Mouse (Mus musculus) intestine, embryonic 15.5 days (tissue): ENCODE results near the gene Wdr63. TPM values are rescaled to one million over a fixed set of nuclear protein-coding genes. Genes with fewer than 3 reads are reported as not detected.
A peak's percentile ranks its signal among the peaks of the same experiment; 100 is the strongest.

ENCODE experiments used
- ATAC-seq: fragments of 200-750 bp; cut with Nextera tagmentation; 2 replicates; pipeline ENCODE4 v1.8.0; 2017; ENCODE audit warnings: moderate TSS enrichment, moderate library complexity
- H3K27ac ChIP-seq: fragments of 300-500 bp; sonication (generic); 2 replicates; pipeline ENCODE4 v1.5.1; 2015; ENCODE audit warnings: mild to moderate bottlenecking, inconsistent platforms
- H3K27me3 ChIP-seq: fragments of 300-500 bp; sonication (generic); replicated peaks from 2 replicates; pipeline ENCODE4 v1.6.1; 2015; ENCODE audit warnings: inconsistent platforms
- H3K36me3 ChIP-seq: fragments of 300-500 bp; sonication (generic); 2 replicates; pipeline ENCODE4 v1.6.1; 2015; ENCODE audit warnings: inconsistent platforms
- H3K4me1 ChIP-seq: fragments of 300-500 bp; sonication (generic); replicated peaks from 2 replicates; pipeline ENCODE4 v1.6.1; 2015; ENCODE audit warnings: inconsistent platforms
- H3K4me2 ChIP-seq: fragments of 300-500 bp; sonication (generic); replicated peaks from 2 replicates; pipeline ENCODE4 v1.6.1; 2015; ENCODE audit warnings: mild to moderate bottlenecking, inconsistent platforms
- H3K4me3 ChIP-seq: fragments of 300-500 bp; sonication (generic); replicated peaks from 2 replicates; pipeline ENCODE4 v1.5.1; 2015; ENCODE audit warnings: inconsistent platforms
- H3K9ac ChIP-seq: fragments of 300-500 bp; sonication (generic); 2 replicates; pipeline ENCODE4 v1.6.1; 2015; ENCODE audit warnings: inconsistent platforms
- H3K9me3 ChIP-seq: fragments of 300-500 bp; sonication (generic); 2 replicates; pipeline ENCODE4 v1.6.1; 2016; ENCODE audit warnings: inconsistent platforms
- WGBS: fragments of 180-500 bp; shearing (Covaris S2); methylation state at CpG from one replicate; pipeline ENCODE4 v1.1.7; 2015; 5-methylcytosine and 5-hydroxymethylcytosine counted together
- polyA plus RNA-seq: library from polyadenylated mRNA; unstranded; fragments of >200 nt; fragmentation: Nextera tagmentation; extraction: Ambion mirVana; gene quantifications from 2 replicates; pipeline ENCODE4 v1.2.1, GENCODE M21; 2015

Wdr63 gene
- polyA plus RNA-seq, 1 experiment from 2014 or later: 0.38 TPM

DNA sequence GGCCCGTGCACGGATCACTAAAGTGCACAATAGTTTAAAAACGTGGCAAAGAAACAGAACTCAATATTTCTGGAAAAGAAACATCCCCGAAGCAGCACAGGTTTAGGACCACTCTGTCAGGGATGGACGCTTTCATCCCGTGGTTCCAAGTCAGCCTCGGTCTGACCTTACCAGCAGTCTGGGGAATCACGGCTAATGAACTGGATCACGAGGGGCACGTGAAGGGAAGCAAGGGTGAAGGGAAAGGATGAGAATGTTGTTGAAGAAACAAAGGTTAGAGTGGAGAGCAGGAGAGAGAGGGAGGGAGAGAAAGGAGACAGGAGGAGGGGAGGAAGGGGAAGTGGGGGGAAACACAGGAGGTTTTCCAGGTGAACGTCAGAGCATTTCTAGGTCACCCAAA lies 61.9 kb downstream of the Wdr63 start:
- Histone ChIP-seq H3K4me2 (no peak overlapping the region), H3K9me3 (no peaks in the 10 kb centered on the region), H3K27me3 (no peaks in the 10 kb centered on the region), H3K4me1 (peaks cover 6% of the 10 kb centered on the region; the same call in 1 of the 2 replicates), H3K36me3 (no peaks in the 10 kb centered on the region), H3K4me3 (no peak overlapping the region), H3K9ac (no peak overlapping the region), H3K27ac (no peak overlapping the region)
- WGBS: 86% methylated on average over 11 of the region's 11 CpGs
- ATAC-seq: no peak

DNA sequence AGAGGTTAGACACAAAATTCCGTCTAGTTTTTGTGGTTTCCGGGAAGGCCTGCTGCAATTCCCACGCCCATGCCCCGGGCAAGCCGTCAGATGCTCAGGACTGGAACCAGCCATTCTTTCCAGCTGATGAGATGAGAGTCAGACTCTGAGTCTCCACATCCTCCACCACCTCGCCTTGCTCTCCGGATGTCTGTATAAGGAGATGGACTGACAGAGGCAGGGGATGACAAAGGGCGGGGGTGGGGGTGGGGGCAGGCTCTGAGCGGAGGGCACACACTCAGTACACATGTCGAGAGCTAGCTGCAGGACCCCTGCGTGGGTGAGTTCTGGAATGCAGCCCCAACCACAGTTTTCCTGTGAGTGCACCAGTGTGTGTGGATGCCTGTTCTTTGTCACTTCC lies 63.0 kb downstream of the Wdr63 start:
- ATAC-seq: peak; percentile 11; the same call in 1 of the 2 replicates
- H3K27ac ChIP-seq: 0 out of 2 replicates have a peak overlapping the region, but pooled peaks have one; percentile 17
- peak overlapping the region; percentile 26; the same call in 1 of the 2 replicates for H3K4me2 ChIP-seq
- no peaks in the 10 kb centered on the region for H3K9me3 ChIP-seq
- no peak overlapping the region for H3K9ac ChIP-seq
- H3K4me3 ChIP-seq: no peak overlapping the region
- H3K4me1 ChIP-seq: peaks cover 6% of the 10 kb centered on the region; the same call in 1 of the 2 replicates
- H3K36me3 ChIP-seq: no peaks in the 10 kb centered on the region
- WGBS: 40% methylated on average over 11 of the region's 11 CpGs
- H3K27me3 ChIP-seq: no peaks in the 10 kb centered on the region

DNA sequence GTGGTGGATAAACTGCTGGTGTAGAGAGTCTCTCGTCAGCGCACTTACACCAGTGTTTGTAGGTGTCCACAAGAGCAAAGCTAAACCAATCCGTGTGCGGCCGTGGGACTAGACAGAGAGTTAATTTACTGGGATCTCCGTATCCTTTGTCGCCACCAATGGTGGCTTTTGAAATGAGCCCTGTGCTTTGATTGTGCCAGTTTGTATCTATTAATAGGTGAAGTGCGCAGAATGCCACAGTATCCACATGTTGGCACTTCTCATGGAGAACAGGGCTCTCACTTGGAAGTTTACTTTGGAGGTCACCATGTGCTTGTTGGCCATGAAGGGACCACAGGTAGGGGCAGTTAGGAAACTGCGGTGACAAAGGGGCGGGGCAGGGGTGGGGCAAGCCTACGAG lies 66.5 kb downstream of the Wdr63 start:
- Histone ChIP-seq H3K4me3 (no peak overlapping the region), H3K4me1 (no peaks in the 10 kb centered on the region; the same call in 1 of the 2 replicates), H3K4me2 (no peak overlapping the region), H3K36me3 (no peaks in the 10 kb centered on the region), H3K27me3 (no peaks in the 10 kb centered on the region), H3K9me3 (no peaks in the 10 kb centered on the region), H3K27ac (no peak overlapping the region), H3K9ac (no peak overlapping the region)
- ATAC-seq: no peak
- 90% methylated on average over 11 of the region's 11 CpGs for WGBS

DNA sequence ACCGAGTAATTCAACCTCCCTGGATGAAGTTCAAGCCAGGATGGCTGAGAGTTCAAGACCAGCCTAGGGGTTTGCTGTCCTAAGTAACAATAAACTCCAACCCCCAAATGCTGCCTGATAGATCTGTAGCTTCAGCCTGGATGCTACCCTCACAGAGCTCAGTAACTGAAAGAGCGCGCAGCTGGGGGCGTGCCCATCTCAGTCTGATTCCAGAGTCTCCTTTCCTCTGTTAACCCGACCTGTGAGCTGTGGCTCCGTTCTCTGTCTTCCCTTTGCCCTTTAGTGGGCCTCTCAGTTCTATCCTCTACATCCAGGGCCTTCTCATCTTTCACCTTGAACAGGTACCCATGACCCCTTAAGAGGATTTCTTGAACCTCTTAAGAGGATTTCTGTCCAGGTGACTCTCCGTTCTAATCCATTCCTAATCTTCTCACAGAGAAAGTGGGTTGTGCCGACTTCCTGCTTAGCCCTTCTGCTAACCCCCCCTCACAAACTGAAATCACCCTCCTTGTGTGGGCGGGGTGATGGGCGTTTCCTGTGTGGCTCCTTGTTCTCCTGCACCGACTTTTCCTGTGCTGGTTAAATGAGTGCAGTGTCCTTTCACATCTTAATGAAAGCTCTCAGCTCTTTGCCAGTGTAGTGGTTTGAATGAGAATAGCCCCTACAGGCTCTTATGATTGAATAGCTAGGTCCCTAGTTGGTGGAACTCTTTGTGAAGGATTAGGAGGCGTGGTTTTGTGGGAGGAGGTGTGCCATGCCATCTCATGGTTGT lies 68.6 kb downstream of the Wdr63 start:
- no peaks in the 10 kb centered on the region for H3K36me3 ChIP-seq
- H3K9me3 ChIP-seq: no peaks in the 10 kb centered on the region
- 53% methylated on average over 12 of the region's 12 CpGs for WGBS
- no peak overlapping the region for H3K9ac ChIP-seq
- no peak overlapping the region for H3K27ac ChIP-seq
- no peaks in the 10 kb centered on the region for H3K27me3 ChIP-seq
- no peak overlapping the region for H3K4me2 ChIP-seq
- no peak overlapping the region for H3K4me3 ChIP-seq
- no peaks in the 10 kb centered on the region; the same call in 1 of the 2 replicates for H3K4me1 ChIP-seq
- 0 out of 2 replicates have a peak, but pooled peaks have one; percentile 34 for ATAC-seq

DNA sequence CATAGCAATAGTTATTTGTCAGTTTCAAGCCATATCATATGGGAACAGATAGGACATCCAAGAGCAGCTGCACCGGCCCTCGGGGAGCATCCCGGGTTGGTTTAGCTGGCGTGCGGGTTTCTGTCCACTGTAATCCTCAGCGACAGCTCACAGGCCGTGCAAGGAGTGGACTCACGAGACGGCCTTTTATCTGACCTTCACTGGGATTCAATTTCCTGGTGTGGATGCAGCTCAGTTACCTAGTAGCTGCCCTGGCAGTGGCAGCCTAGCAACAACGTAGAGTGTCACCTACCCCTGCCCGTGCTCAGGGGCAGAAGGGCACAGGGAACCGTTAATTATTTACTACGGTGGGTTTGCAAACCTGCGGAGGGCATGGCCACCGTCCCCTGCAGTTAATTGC lies 70.0 kb downstream of the Wdr63 start:
- peak; percentile 73 for ATAC-seq
- Histone ChIP-seq H3K36me3 (no peaks in the 10 kb centered on the region), H3K27me3 (no peaks in the 10 kb centered on the region), H3K9me3 (no peaks in the 10 kb centered on the region), H3K4me2 (peak overlapping the region; percentile 33), H3K27ac (no peak overlapping the region), H3K4me3 (no peak overlapping the region), H3K9ac (no peak overlapping the region), H3K4me1 (no peaks in the 10 kb centered on the region; the same call in 1 of the 2 replicates)
- 46% methylated on average over 15 of the region's 15 CpGs for WGBS

DNA sequence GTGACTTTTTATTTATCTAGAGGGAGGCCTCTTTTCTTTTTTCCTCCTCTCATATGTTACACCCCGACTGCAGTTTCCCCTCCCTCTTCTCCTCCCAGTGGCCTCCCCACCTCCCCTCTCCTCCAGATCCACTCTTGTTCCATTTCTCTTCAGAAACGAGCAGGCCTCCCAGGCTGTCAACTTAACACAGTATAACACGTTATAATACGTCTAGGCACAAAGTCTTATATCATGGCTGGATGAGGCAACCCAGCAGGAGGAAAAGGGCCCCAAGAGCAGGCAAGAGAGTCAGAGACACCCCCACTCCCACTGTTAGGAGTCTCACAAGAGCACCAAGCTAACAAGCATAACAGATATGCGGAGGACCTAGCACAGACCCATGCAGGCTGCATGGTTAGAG lies 75.0 kb downstream of the Wdr63 start:
- Histone ChIP-seq H3K9ac (no peak overlapping the region), H3K4me1 (peaks cover 2% of the 10 kb centered on the region; the same call in 1 of the 2 replicates), H3K36me3 (no peaks in the 10 kb centered on the region), H3K27ac (no peak overlapping the region), H3K4me2 (no peak overlapping the region), H3K9me3 (no peaks in the 10 kb centered on the region), H3K4me3 (no peak overlapping the region), H3K27me3 (no peaks in the 10 kb centered on the region)
- no peak for ATAC-seq
- 83% methylated on average over 5 of the region's 5 CpGs for WGBS

DNA sequence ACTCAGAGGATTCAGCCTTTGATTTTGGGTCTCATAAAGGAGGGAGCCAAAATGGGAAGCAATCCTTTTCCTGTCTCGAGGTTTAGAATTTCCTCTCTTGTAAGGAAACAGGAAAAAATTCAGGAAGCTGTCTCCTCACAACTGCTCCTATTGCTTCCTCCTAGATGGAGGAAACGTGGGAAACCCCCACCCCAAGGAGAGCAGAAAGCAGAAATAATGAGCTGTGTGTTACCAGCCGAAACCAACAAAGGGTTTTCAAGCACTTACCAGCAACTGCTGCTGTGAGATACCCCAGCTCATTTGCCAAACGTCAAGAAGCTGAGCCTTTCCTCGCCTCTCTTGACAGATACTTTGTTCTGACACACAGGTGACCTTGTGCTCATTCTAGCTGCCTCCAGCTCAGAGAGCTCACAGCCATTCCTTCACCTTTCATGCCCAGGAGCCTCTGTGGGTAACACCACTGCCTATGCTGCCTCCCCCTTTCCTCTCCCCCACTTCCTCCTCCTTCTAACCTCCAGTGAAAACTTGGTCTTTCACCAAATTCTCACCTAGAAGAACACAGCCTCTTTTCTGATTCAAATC lies 77.6 kb downstream of the Wdr63 start:
- no peaks in the 10 kb centered on the region for H3K36me3 ChIP-seq
- 0 out of 2 replicates have a peak, but pooled peaks cover 2% of the 10 kb centered on the region for H3K4me1 ChIP-seq
- H3K27ac ChIP-seq: no peak overlapping the region
- H3K9me3 ChIP-seq: no peaks in the 10 kb centered on the region
- no peak overlapping the region for H3K4me3 ChIP-seq
- no peak overlapping the region for H3K9ac ChIP-seq
- ATAC-seq: no peak
- no peaks in the 10 kb centered on the region for H3K27me3 ChIP-seq
- H3K4me2 ChIP-seq: no peak overlapping the region
- WGBS: 29% methylated on average over 5 of the region's 5 CpGs

DNA sequence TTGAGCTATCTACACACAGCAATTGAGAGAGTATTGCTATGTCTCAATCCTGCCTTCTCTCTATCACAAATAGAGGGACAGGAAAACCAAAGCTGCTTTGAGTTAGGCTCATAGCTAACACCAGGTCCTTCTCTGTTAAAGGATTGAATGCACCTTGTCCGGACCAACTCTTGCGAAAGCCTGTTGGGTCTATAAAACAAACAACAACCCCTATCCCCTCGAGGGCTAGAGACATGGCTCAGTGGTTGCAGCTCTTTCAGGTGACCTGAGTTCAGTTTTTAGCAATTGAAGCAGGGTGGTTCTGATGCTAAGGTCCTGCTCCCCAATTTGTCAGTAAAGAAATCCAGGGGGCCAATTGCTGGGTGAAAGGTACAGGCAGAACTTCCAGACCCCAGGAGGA lies 78.7 kb downstream of the Wdr63 start:
- no peaks in the 10 kb centered on the region for H3K27me3 ChIP-seq
- 68% methylated on average over 3 of the region's 3 CpGs for WGBS
- no peaks in the 10 kb centered on the region for H3K9me3 ChIP-seq
- no peak for ATAC-seq
- H3K27ac ChIP-seq: no peak overlapping the region
- H3K4me3 ChIP-seq: no peak overlapping the region
- H3K9ac ChIP-seq: no peak overlapping the region
- no peak overlapping the region for H3K4me2 ChIP-seq
- 0 out of 2 replicates have a peak, but pooled peaks cover 2% of the 10 kb centered on the region for H3K4me1 ChIP-seq
- H3K36me3 ChIP-seq: no peaks in the 10 kb centered on the region

DNA sequence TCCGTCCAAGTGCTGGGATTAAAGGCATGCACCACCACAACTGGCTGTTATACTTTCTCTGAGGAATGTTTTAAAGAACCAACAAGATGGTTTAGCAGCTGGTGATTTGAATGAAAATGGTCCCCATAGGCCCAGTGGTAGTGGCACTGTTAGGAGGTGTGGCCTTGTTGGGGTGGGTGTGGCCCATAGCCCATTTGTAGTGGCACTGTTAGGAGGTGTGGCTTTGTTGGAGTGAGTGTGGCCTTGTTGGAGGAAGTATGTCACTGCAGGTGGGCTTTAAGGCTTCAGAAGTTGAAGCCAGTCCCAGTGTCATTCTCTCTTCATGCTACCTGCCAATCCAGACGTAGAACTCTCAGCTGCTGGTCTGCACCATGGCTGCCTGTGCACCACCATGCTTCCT lies 79.5 kb downstream of the Wdr63 start:
- Histone ChIP-seq H3K27me3 (no peaks in the 10 kb centered on the region), H3K9ac (no peak overlapping the region), H3K27ac (no peak overlapping the region), H3K9me3 (no peaks in the 10 kb centered on the region), H3K4me3 (no peak overlapping the region), H3K4me1 (0 out of 2 replicates have a peak, but pooled peaks cover 2% of the 10 kb centered on the region), H3K36me3 (no peaks in the 10 kb centered on the region), H3K4me2 (no peak overlapping the region)
- 80% methylated on average over 2 of the region's 2 CpGs for WGBS
- ATAC-seq: no peak

DNA sequence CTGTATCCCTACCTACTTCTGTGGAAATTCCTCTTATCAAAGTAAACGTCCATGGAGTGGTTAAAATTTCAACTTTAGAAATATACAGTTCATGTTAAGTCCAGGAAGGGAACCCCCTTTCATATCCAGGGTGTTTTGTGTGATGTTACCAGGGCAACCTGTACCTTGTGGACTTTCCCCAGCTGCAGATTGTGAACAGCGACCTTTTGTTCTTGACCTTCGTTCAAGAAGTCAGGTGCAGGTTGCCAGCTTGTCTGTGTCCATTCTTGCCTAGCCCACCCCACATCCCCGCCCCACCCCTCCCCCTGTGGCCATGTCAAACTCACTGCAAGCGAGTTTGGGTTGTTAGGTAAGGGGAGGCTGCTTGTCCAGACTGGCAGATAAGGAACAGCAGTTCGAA lies 80.8 kb downstream of the Wdr63 start:
- H3K36me3 ChIP-seq: peaks cover 3% of the 10 kb centered on the region; the same call in 1 of the 2 replicates
- no peak overlapping the region for H3K27ac ChIP-seq
- no peak overlapping the region for H3K9ac ChIP-seq
- H3K4me1 ChIP-seq: 0 out of 2 replicates have a peak, but pooled peaks cover 2% of the 10 kb centered on the region
- H3K27me3 ChIP-seq: no peaks in the 10 kb centered on the region
- no peak overlapping the region for H3K4me3 ChIP-seq
- 35% methylated on average over 6 of the region's 6 CpGs for WGBS
- no peak overlapping the region for H3K4me2 ChIP-seq
- no peaks in the 10 kb centered on the region for H3K9me3 ChIP-seq
- ATAC-seq: peak; percentile 79

DNA sequence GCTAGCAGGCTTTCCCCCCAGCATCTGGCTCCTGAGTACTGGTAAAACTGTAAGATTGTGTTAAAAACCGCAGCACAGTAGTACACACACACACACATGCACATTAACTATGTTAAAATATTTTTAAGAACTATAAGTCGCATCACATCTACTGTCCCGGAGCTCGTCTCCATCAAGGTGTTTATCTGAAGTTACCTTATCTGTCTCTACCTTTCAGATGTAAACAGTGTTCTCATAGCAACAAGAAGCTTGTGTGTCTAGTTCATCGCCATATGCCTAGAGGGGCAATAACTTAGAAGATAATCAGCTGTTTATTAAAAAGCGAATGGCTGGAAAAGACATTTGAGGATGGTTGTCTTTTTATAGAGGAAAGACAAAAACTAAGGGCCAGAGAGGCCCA lies 82.4 kb downstream of the Wdr63 start:
- Histone ChIP-seq H3K36me3 (peaks cover 3% of the 10 kb centered on the region; the same call in 1 of the 2 replicates), H3K27ac (no peak overlapping the region), H3K27me3 (no peaks in the 10 kb centered on the region), H3K4me3 (no peak overlapping the region), H3K4me1 (0 out of 2 replicates have a peak, but pooled peaks cover 2% of the 10 kb centered on the region), H3K9me3 (no peaks in the 10 kb centered on the region), H3K4me2 (no peak overlapping the region), H3K9ac (no peak overlapping the region)
- ATAC-seq: no peak
- WGBS: 84% methylated on average over 6 of the region's 6 CpGs

DNA sequence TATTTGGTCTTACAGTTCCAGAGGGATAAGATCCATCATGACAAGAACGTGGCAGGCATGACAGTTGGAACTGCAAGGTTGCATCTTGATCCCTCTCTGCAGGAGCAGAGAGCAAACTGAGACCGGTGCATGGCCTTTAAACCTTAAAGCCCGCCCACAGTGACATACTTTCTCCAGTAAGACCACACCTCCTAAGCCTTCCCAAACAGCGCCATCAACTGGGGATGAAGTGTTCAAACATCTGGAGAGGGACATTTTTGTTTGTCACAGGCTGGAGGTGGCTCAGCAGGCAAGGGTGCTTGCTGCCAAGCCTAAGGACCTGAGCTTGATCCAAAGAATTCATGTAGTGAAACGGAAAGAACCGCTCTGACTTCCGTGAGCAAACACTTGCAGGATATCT lies 83.2 kb downstream of the Wdr63 start:
- 89% methylated on average over 7 of the region's 7 CpGs for WGBS
- Histone ChIP-seq H3K9ac (no peak overlapping the region), H3K4me3 (no peak overlapping the region), H3K4me1 (no peaks in the 10 kb centered on the region), H3K9me3 (no peaks in the 10 kb centered on the region), H3K27me3 (no peaks in the 10 kb centered on the region), H3K27ac (no peak overlapping the region), H3K4me2 (no peak overlapping the region), H3K36me3 (peaks cover 3% of the 10 kb centered on the region; the same call in 1 of the 2 replicates)
- ATAC-seq: no peak
